Mouse (Mus musculus): ENCODE data around the gene Gm21953.
"Not testable (repeated sequence)": the region's sequence is repeated elsewhere in the genome, so short reads cannot be mapped to it uniquely, and the experiment has no call there.

Gm21953 gene

DNA sequence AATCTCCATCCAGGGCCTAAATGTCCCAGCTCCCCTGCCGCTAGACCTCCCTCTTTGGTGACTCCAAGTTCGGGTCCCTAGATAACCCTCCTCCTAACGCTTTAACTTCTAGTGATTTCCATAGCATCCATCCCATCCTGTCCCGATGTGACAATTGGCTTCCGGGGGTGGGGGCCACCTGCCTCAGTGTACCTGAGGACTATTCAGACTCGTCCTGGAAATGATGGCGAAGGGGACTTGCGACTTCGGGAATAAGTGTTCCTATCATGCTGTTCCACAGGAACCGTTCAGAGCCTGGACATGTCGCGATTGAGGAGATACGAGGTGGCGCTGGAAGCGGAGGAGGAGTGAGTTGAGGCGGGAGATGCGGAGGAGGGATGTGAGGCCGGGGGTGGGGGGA, at the start of gene Gm21953:
Gm21953 (plus strand) TSS at position 301 of the 400 bp plus-strand sequence.
- not testable (repeated sequence) for DNase-seq

DNA sequence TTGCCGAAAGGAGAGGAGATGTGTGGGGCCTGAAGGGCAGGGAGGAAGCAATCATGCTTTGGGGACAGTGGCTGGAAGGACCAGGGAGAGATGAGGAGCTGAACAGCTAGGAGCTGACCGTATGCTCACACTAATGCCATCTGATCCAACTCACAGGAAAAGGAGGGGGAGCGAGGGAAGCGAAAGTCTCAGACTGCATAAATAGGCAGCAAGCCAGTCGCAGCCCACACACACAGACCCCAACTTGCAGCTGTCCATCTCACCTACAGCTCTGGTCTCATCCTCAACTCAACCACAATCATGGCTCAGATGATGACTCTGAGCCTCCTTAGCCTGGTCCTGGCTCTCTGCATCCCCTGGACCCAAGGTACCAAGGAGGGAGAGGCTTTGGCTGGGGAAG, 38.6 kb upstream of the Gm21953 start, which contains the start of gene Ccl21b:
Ccl21b (plus strand) TSS at position 301 of the 400 bp plus-strand sequence.
- not testable (repeated sequence) for DNase-seq

DNA sequence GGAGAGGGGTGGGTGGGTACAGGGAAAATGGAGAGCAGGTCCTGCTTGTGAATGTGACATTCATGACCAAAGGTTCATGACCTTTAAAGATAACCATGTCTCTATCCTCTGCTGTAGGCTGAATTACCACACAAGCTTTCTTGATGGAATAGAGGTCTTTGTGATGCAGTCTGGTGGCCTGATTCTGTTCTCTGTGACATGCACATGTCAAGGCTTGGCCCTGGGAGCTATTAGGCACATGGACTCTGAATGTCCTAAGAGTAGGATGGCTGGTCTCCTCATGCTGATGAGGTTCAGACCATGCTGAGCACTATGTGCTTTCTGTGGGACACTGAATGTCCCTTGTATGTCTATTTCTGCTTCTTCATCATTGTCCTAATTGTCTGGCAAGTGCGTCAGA, 24.0 kb downstream of the Gm21953 start, which contains the start of gene Fam205a3:
Fam205a3 (plus strand) TSS at position 301 of the 400 bp plus-strand sequence.
- DNase-seq: not testable (repeated sequence)

All from heart, adult 11 months (tissue).